In genomic region chr17:45689120-45689519, GRCm38 (mm10) we compare ENCODE assay signal across 24 mouse cellular contexts. TPM values are rescaled to one million over a fixed set of nuclear protein-coding genes. Genes with fewer than 3 reads are reported as not detected.
DNase-seq lines count a peak whose midpoint lies in the region; ATAC-seq and TF ChIP-seq lines count a peak whose summit lies in the region.
"Had no signal": no experiment of that assay in that cellular context is flagged by ENCODE, and none has a peak within 500 bp of the region (broad histone marks: within the 10 kb centered on the region; RNA-seq: fewer than 3 reads in every experiment).

No protein-coding gene starts in this region.

- H3K36me3 ChIP-seq in heart, embryonic 10.5 days: no peaks in the 10 kb centered on the region
- H3K36me3 ChIP-seq in heart, postnatal 0 days (replicated peaks; ENCODE audit: control insufficient read depth, insufficient read depth, low read length): no peaks in the 10 kb centered on the region
- H3K36me3 ChIP-seq: embryonic facial prominence, embryonic 13.5 days; forebrain, embryonic 12.5 days; heart, embryonic 15.5 days; hindbrain, embryonic 10.5 days; hindbrain, embryonic 15.5 days had no signal

- peak overlapping the region; percentile 25; the same call in 1 of the 2 replicates for H3K27ac ChIP-seq in heart, embryonic 10.5 days
- H3K27ac ChIP-seq in heart, postnatal 0 days (ENCODE audit: low read depth): peak overlapping the region; percentile 17; the same call in 1 of the 2 replicates
- H3K27ac ChIP-seq: embryonic facial prominence, embryonic 13.5 days; forebrain, embryonic 12.5 days; heart, embryonic 15.5 days; hindbrain, embryonic 10.5 days; hindbrain, embryonic 15.5 days had no signal

- no peak for DNase-seq in heart, embryonic 10.5 days (ENCODE audit: low spot score)
- no peak for DNase-seq in heart, adult 18-20 months
- DNase-seq in heart, postnatal 0 days (ENCODE audit: low spot score): no peak
- no peak for DNase-seq in heart, postnatal 14 days
- DNase-seq in urinary bladder, postnatal 14 days (ENCODE audit: low spot score): peak; percentile 68
- DNase-seq in urinary bladder, adult 2 months (ENCODE audit: low spot score): no peak
- no peak for DNase-seq in cerebellum, adult 8-10 months
- DNase-seq: adrenal gland, postnatal 14 days; cerebellum, adult 11-12 months; cerebellum, adult 9-11 months; cerebellum, postnatal 36 days; gastrocnemius, postnatal 14 days had no signal

- no peak for ATAC-seq in heart, postnatal 0 days (ENCODE audit: insufficient read depth, low read depth)
- ATAC-seq: activated CD4-positive, CD25-positive, alpha-beta regulatory T cell, adult 4 months; forebrain, embryonic 16.5 days; intestine, embryonic 16.5 days; Patski had no signal

- H3K9ac ChIP-seq in heart, postnatal 0 days (replicated peaks; ENCODE audit: low read depth, low read length): no peak overlapping the region
- H3K9ac ChIP-seq: embryonic facial prominence, embryonic 13.5 days; forebrain, embryonic 12.5 days; heart, embryonic 15.5 days; hindbrain, embryonic 15.5 days had no signal

- H3K4me2 ChIP-seq in heart, postnatal 0 days (ENCODE audit: low read depth, low read length): no peak overlapping the region
- H3K4me2 ChIP-seq: embryonic facial prominence, embryonic 13.5 days; forebrain, embryonic 12.5 days; heart, embryonic 15.5 days; hindbrain, embryonic 15.5 days had no signal

- peaks cover 58% of the 10 kb centered on the region for H3K4me1 ChIP-seq in heart, embryonic 10.5 days
- H3K4me1 ChIP-seq in heart, postnatal 0 days (ENCODE audit: control insufficient read depth, insufficient read depth): peaks cover 28% of the 10 kb centered on the region

- no peaks in the 10 kb centered on the region for H3K27me3 ChIP-seq in heart, embryonic 10.5 days (ENCODE audit: insufficient read depth, poor library complexity, severe bottlenecking)
- no peaks in the 10 kb centered on the region for H3K27me3 ChIP-seq in heart, postnatal 0 days (ENCODE audit: control insufficient read depth, insufficient read depth, low read length)
- H3K27me3 ChIP-seq: CH12.LX; embryonic facial prominence, embryonic 13.5 days; forebrain, embryonic 12.5 days; heart, embryonic 15.5 days; hindbrain, embryonic 15.5 days; Patski had no signal

- intact Hi-C loops in heart, postnatal 14 days (cut with DNase I): no loop called here

- TF ChIP-seq EP300 in heart, postnatal 0 days (IDR thresholded peaks at IDR 0.05; ENCODE audit: low read depth): no peak

- no peak overlapping the region for H3K4me3 ChIP-seq in heart, embryonic 10.5 days
- H3K4me3 ChIP-seq in heart, postnatal 0 days (ENCODE audit: low read depth, low read length): no peak overlapping the region
- H3K4me3 ChIP-seq: embryonic facial prominence, embryonic 13.5 days; forebrain, embryonic 12.5 days; heart, embryonic 15.5 days; hindbrain, embryonic 10.5 days; hindbrain, embryonic 15.5 days had no signal

- no peak for TF ChIP-seq CTCF in heart, postnatal 0 days (IDR thresholded peaks at IDR 0.05; ENCODE audit: low read depth)

- H3K9me3 ChIP-seq in heart, embryonic 10.5 days: no peaks in the 10 kb centered on the region
- H3K9me3 ChIP-seq in heart, postnatal 0 days (replicated peaks; ENCODE audit: control insufficient read depth, low read length): no peaks in the 10 kb centered on the region
- H3K9me3 ChIP-seq: embryonic facial prominence, embryonic 13.5 days; forebrain, embryonic 12.5 days; heart, embryonic 15.5 days; hindbrain, embryonic 10.5 days; hindbrain, embryonic 15.5 days had no signal

- 84% methylated on average over 9 of the region's 9 CpGs for WGBS in heart, embryonic 10.5 days
- WGBS in heart, postnatal 0 days: 49% methylated on average over 9 of the region's 9 CpGs

RNA-seq across cellular contexts. Expression of gene Tmem63b, which starts 2.4 kb away (rescaled TPM):
- polyA plus RNA-seq in heart, embryonic 10.5 days (2016; fragmentation: Nextera tagmentation; extraction: Ambion mirVana): 42.2 and 43.5 TPM in 2 replicates
- 10 to 100 TPM; 91.7 to 95.7 TPM for total RNA-seq in heart, adult 18-20 months (2021)
- total RNA-seq in heart, postnatal 0 days (2014; rRNA removed; ENCODE audit: low replicate concordance): 79.1 and 81.5 TPM in 2 replicates
- 45.9 and 53.2 TPM in 2 replicates for polyA plus RNA-seq in heart, postnatal 0 days (2015; fragmentation: Nextera tagmentation; extraction: Ambion mirVana)
- 10 to 100 TPM; 78.4 to 81.2 TPM for total RNA-seq in heart, postnatal 14 days (2021)
- 73.6 and 76.5 TPM in 2 replicates for polyA plus RNA-seq in urinary bladder, adult 2 months (2012; rRNA removed)

RNA-seq across cellular contexts. Expression of gene Mrpl14, which starts 3.0 kb away (rescaled TPM):
- polyA plus RNA-seq in heart, embryonic 10.5 days (2016; fragmentation: Nextera tagmentation; extraction: Ambion mirVana): 148 and 163 TPM in 2 replicates
- total RNA-seq in heart, adult 18-20 months (2021): 100 to 1,000 TPM; 160 to 167 TPM
- 34.7 and 98.0 TPM in 2 replicates for total RNA-seq in heart, postnatal 0 days (2014; rRNA removed; ENCODE audit: low replicate concordance)
- polyA plus RNA-seq in heart, postnatal 0 days (2015; fragmentation: Nextera tagmentation; extraction: Ambion mirVana): 152 and 162 TPM in 2 replicates
- 100 to 1,000 TPM; 116 to 123 TPM for total RNA-seq in heart, postnatal 14 days (2021)
- 100 and 106 TPM in 2 replicates for polyA plus RNA-seq in urinary bladder, adult 2 months (2012; rRNA removed)

RNA-seq across cellular contexts. Expression of gene Capn11, which starts 30.0 kb away (rescaled TPM):
- polyA plus RNA-seq in heart, embryonic 10.5 days (2016; fragmentation: Nextera tagmentation; extraction: Ambion mirVana): 0.51 and 0.95 TPM in 2 replicates
- under 1 TPM; 0.17 to 0.57 TPM for total RNA-seq in heart, adult 18-20 months (2021)
- total RNA-seq in heart, postnatal 0 days (2014; rRNA removed; ENCODE audit: low replicate concordance): 0.43 and 0.76 TPM in 2 replicates
- polyA plus RNA-seq in heart, postnatal 0 days (2015; fragmentation: Nextera tagmentation; extraction: Ambion mirVana): not detected in 2 replicates
- total RNA-seq in heart, postnatal 14 days (2021): under 1 TPM; 0.81 to 0.98 TPM
- polyA plus RNA-seq in urinary bladder, adult 2 months (2012; rRNA removed): 2.3 and 2.7 TPM in 2 replicates
- total RNA-seq: CH12.LX; granulocyte monocyte progenitor cell, adult 5-6 weeks had no signal
- polyA plus RNA-seq: Patski had no signal

RNA-seq across cellular contexts. Expression of gene 1600014C23Rik, which starts 44.5 kb away (rescaled TPM):
- polyA plus RNA-seq in heart, embryonic 10.5 days (2016; fragmentation: Nextera tagmentation; extraction: Ambion mirVana): 0.62 TPM in 1 of 2 replicates, not detected in the other
- total RNA-seq in heart, adult 18-20 months (2021): 1 to 10 TPM in 1 of 2 experiments, not detected in 1; 1.3 TPM
- not detected in 2 replicates for total RNA-seq in heart, postnatal 0 days (2014; rRNA removed; ENCODE audit: low replicate concordance)
- polyA plus RNA-seq in heart, postnatal 0 days (2015; fragmentation: Nextera tagmentation; extraction: Ambion mirVana): 0.25 TPM in 1 of 2 replicates, not detected in the other
- total RNA-seq in heart, postnatal 14 days (2021): under 1 TPM in 1 of 2 experiments, not detected in 1; 0.60 TPM
- not detected in 2 replicates for polyA plus RNA-seq in urinary bladder, adult 2 months (2012; rRNA removed)
- total RNA-seq: adrenal gland, adult 18-20 months; adrenal gland, postnatal 14 days; gastrocnemius, postnatal 14 days; granulocyte monocyte progenitor cell, adult 5-6 weeks had no signal
- polyA plus RNA-seq: activated CD4-positive, CD25-positive, alpha-beta regulatory T cell, adult 4 months; embryonic facial prominence, embryonic 13.5 days; Patski had no signal
